Mouse (Mus musculus): ENCODE measurements around the gene Tgfbr3l.

Gene Tgfbr3l

DNA sequence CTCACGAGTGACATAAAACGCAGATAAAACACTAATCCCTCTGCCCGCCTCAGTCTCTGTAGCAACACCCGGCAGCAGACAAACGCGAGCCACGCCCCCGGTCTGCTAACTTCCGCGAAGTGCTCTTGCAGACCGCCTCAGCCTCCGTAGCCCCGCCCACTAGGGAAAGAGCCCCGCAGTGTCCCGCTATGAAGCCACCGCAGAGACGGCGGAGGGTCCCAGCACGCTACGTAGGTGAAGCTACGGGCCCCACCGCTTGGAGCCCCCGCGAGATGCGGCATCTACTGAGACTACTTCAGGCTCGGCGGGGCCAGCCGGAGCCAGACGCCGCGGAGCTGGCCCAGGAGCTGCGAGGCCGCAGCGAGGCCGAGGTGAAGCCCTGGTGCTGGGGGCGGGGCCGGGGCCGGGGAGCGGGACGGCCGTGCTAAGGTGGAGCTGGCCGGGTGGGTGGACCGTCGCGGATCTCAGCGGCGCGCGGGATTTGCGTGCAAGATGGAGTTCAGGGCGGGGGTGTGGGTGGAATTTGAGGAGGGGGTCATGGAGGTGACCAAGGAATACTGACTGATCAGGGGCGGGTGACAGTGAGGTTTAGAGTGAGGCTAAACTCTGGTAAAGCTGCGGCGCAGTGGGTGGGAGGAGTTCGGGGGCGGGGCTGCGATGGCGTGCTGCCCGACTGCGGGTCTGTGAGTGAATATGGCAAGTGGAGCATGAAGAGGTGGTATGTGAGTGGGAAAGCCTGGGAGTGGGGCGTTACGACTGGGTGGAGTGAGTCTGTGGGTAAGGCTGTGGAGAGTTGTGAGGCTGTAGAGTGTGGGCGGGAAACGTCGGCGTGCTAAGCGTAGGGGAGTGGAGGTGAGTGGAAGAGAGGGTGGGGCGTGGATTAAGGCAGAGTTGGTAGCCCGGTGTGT is 5.2 kb downstream of the Tgfbr3l start, which contains the start of gene Snapc2:
Gene Snapc2 (plus strand): TSS at position 147 of the 908 bp plus-strand sequence.
- peak; percentile 12; the same call in 1 of the 2 replicates for TF ChIP-seq GATA4 (IDR thresholded peaks at IDR 0.05; ENCODE audit: insufficient replicate concordance, low read length)

DNA sequence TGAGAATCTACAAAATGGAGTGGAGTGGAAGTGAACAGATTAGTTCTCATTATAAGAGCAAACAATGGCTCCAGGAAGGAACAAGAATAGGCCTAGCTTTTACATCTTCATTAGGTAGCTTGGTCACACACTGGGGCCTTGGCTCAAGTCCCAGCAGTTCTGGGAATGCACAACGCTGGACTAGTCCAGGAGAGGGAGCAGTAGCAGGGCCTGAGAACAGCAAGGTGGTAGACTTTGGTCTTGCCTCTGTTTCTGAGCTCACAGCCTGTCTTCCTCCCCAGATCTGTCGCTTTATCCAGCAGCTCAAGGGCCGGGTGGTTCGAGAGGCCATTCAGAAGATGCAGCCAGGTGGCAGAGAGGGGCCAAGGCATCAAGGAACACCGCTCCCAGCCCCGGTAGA is 6.0 kb downstream of the Tgfbr3l start:
- no peak for TF ChIP-seq GATA4 (IDR thresholded peaks at IDR 0.05; ENCODE audit: insufficient replicate concordance, low read length)

DNA sequence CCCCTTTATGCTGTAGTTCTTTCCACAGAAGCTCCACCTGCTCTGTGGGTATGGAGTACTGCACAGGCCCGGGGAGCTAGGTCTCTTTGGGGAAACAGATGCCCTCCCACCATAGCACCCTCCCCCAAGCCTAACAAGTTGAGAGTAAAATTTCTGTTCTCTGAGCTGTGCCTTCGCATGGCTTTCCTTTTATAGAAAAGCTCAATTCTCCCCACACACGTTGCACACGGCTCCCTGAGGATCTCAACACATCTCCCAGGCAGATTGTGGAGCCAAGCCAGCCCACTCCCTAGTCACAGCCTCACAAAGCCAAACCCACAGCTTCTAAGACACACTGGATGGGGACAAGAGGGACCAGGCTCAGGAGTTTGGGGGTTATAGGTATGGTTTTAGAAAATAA is 8.9 kb downstream of the Tgfbr3l start:
- no peak for TF ChIP-seq GATA4 (IDR thresholded peaks at IDR 0.05; ENCODE audit: insufficient replicate concordance, low read length)

DNA sequence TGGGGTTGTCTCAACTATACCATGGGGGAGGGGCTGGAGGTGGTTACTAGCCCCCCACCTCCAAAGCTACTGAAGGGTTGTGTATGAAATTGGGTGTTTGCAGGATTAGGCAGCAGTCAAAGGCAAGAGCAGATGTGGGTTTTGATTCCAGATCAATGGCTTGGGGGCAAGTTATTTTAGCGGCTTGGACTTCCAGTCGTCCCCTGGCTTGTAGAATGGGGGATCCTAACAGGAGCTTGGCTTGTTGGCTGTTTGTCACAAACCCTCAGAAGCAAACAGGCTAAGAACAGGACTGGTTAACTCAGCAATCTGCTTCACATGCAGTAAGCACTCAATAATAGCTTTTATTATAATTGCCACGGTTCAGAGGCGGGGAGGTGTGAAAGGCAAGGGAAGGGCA is 9.3 kb downstream of the Tgfbr3l start:
- TF ChIP-seq GATA4 (IDR thresholded peaks at IDR 0.05; ENCODE audit: insufficient replicate concordance, low read length) = no peak

DNA sequence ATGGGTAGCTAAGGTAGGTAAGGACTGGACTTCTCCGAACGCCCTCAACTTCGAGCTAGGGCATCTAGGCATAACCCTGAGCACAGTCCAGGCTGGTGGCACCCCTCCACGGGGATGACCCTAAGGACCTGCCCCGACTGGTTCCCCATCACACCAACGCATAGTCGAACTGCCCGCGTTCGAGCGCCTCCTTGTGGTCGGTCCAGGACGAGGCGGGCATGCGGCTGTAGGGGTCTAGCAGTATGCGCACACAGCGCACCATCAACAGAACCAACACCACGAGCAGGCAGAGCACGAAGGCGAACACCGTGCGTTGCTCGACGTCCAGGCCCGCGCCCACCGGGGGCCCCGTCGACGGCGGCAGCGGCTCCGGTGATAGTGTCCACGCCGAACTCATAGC is 10.2 kb downstream of the Tgfbr3l start:
- TF ChIP-seq GATA4 (IDR thresholded peaks at IDR 0.05; ENCODE audit: insufficient replicate concordance, low read length) = no peak

DNA sequence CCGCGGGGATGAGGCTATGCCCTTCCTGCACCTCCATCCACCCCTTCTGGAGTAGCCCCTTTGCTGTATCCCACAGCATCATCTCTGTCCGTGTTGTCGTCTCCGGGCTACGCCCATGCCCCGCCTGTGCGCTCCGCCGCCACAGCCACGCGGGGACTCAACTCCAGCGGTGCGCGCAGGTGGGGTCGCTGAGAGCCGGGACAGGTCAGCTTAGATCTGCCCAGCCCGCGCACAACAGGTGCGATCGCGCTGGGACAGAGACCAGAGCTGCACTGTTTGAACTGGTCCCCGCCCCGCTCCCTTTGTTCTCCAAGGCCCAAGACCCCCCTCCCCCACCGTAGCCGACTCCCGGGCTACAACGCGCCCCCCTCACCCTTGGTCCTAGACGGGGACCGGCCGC is 10.7 kb downstream of the Tgfbr3l start:
- TF ChIP-seq GATA4 (IDR thresholded peaks at IDR 0.05; ENCODE audit: insufficient replicate concordance, low read length) = no peak

DNA sequence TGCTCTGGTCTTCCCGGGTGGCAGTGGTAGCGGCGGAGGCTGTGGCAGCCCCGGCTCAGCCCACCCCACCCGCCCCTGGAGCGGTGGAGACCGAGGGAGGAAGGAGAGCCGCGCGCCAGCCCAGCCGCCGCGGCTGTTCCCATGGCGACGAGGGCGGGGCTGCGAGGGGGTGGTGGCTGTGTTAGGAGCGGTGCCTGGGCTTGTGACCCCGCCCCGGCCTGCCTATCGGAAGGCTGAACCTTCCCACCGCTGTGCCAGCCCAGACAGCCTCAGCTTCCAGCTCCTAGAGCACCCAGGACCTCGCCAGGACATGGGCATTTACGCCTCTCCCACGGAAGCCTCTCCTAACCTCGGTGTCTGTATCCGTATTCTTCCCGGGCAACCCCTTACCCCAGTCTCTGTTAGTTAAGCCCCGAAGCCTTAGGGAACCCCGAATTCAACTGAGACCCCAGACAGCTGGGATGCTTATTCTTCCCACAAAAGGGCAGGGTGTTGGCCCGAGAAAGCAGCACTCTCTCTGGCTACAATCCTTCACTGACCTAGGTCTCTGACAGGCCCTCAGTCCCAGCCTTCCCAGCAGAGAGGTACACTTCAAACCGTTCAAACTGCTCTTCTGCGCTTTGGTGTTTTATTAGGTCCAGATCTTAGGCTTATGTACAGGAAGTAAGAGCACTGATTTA is 11.3 kb downstream of the Tgfbr3l start, which contains the start of gene Ctxn1:
Gene Ctxn1 (minus strand): TSS at position 150 of the 680 bp plus-strand sequence.
- TF ChIP-seq GATA4 (IDR thresholded peaks at IDR 0.05; ENCODE audit: insufficient replicate concordance, low read length) = no peak

DNA sequence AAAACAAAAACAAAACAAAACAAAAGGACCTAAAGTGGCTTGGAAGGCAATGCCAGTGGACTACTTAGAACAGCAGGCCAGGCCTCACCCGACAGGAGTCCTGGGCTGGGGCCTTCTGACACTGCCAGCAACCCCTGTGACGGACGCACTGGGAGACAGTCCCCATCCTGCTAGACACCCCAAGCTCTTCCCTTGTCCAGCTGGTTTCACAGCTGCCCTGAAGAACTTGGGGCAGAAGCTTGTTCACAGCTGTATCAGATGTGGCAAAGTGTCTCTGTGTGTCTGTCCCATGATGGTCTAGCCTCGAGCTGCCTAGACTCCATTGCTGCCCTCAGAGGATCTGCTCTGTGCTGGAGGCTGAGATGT is 11.8 kb downstream of the Tgfbr3l start:
- TF ChIP-seq GATA4 (IDR thresholded peaks at IDR 0.05; ENCODE audit: insufficient replicate concordance, low read length) = no peak

DNA sequence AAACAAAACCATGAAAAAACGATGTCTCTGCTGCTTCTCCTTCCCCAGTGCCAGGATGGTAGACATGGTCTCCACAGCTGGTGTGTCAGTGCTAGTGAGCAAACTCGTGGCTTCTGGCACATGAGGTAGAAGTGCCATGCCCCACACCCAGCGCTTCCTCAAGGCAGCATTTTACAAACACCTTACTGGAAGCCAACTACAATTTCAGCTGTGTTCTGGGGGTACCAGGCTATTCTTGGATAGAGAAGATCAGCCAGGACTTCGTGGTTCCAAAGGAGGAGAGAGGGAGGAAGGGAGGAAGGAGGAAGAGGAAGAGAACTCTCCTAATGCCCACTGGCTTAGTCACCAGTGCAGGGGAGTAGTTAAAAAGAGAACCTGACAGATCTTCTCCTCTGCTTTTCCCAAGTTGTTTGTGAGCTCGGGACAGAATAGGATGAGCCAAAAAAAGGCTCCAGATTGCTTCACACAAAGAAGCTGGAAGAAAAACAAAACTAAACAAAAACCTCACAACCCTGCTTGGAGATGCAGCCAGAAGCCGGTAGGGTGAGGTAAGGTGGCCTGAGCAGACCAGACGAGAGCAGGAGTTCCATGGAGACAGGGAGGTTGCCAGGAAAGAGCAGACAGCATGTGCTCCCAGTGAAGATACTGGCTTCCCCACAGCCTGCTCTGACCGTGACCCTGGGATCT is 15.2 kb downstream of the Tgfbr3l start:
- no peak for TF ChIP-seq GATA4 (IDR thresholded peaks at IDR 0.05; ENCODE audit: insufficient replicate concordance, low read length)

DNA sequence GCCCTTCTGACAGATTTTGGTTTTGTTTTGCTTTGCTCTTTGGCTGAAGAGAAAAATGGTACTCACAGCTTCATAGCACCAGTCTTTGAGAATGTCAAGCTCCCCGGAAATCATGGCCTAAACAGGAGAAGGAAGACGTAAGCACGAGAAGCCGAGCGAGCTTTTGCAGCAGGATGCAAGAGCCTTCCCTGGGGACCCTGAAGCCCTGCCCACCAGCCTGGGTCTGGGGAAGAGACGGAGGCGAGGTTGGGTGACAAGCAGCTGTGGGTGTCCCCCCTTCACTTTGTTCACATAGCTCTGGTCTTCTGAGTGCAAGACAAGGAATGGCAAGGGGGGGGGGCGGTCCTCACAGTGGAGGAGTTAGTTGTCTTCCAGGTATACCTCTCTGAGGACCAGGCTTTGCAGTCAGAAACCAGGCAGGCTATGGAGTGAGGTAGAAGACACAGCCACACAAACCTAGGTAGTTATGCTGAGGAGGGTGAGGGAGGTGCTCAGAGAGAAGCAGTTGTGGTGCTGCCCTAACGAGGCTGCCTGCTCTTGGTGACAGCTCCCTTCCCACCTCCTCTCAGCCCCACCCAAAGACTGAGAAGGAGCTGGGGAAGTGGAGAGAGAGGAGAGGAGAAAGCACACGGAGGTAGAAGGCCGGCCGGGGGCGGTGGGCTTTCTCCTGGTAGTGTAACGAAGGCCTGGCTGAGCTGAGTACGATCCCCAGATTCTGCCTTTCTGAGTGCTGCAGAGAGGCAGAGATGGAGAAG is 17.3 kb downstream of the Tgfbr3l start:
- TF ChIP-seq GATA4 (IDR thresholded peaks at IDR 0.05; ENCODE audit: insufficient replicate concordance, low read length) = no peak

DNA sequence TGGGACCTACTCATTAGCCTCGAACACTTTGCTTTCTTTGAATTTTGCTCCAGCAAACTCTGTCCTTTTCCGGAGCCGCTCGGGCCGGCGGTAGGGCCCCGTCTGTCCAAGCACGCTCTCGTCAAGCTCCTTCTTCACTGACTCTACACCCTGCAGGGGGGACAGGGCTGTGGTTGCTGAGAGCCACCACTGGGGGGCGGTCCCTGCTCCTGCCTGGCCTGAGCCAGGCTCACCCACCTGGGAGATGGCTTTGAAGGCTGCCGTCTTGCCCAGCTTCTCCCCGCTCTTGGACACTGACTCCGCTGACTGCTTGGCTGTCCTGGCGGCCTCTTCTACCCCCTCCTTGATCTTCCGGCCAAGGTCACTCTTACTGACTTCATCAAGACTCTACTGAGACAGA is 19.6 kb downstream of the Tgfbr3l start:
- no peak for TF ChIP-seq GATA4 (IDR thresholded peaks at IDR 0.05; ENCODE audit: insufficient replicate concordance, low read length)

DNA sequence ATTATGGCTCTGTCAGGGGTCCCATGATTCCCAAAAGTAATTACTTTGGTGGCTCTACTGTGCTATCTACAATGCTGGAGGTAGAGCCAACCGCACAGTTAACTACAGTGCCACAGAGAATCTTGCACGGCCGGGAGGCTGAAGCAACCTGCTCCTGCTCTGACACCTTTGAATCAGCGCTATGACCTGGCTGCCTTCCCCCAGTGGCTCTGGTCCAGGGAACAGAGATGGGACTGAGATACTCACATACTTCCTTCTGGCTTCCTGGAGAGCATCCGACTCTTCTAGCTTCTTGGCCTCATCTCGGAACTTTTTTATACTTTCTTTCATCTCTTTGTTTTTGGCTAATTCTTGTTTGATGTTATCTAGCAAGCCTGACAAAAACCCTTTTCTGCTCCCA is 21.6 kb downstream of the Tgfbr3l start:
- no peak for TF ChIP-seq GATA4 (IDR thresholded peaks at IDR 0.05; ENCODE audit: insufficient replicate concordance, low read length)

DNA sequence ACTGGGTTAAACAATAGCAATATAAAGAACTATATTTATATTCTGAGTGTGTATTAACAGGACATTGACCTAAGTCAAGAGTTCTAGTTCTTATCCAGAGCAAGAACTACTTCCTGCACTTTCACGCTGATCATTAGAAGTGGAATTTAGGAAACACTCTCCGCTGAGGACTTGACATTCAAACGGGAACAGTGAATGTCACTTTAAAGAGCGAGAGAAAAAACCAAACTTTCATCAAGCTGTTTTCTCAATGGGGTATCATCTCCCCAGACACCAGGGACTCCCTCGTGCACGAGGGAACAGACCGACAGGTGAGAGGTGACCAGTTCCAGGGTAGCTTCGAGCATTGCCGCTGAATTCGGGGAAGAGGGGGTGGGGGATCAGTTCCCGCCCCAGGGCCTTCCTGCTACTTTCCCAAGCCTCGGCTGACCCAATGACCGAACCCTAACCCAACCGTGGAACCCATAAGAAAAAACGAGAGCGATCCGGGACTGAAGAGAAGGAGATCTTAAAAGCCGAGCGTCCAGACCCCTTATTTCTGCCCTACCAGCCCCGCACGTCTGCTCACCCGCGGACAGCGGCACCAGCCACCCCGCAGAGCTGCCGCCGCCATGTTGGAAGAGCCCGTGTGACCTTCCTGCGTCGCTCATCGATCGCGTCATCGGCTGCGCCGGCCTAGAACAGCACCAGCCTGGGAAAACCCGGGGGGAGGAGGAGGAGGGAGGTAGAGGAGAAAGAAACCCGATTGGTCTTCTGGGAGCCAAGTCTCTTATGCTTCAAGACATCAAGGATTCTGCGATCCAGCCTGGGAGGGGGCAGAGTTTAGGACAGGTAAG is 27.5 kb downstream of the Tgfbr3l start, which contains the start of gene Timm44:
Gene Timm44 (minus strand): TSS at position 639 of the 836 bp plus-strand sequence.
- peak; percentile 31; the same call in 1 of the 2 replicates for TF ChIP-seq GATA4 (IDR thresholded peaks at IDR 0.05; ENCODE audit: insufficient replicate concordance, low read length)

DNA sequence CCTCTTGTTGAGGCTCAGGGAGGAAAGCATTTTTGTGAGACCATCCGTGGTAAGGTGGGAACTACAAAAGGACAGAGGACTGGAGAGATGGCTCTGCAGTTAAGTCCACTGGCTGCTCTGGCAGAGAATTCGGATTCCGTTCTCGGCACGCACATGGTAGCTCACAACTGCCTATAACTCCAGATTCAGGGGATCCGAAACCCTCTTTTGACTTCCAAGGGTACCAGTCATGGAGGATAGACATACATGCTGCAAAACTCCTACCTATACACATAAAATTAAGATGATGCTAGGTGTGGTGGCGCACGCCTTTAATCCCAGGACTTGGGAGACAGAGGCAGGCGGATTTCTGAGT is 28.1 kb downstream of the Tgfbr3l start:
- no peak for TF ChIP-seq GATA4 (IDR thresholded peaks at IDR 0.05; ENCODE audit: insufficient replicate concordance, low read length)

All from liver, adult (tissue).